Mouse (Mus musculus) right cerebral cortex, postnatal 4 days (tissue): ENCODE data around the gene Nsmce4a.
"Not testable (repeated sequence)": the region's sequence is repeated elsewhere in the genome, so short reads cannot be mapped to it uniquely, and the experiment has no call there.

Source experiments
- DNase-seq: peaks from one replicate; pipeline ENCODE4 v3.0.0-alpha.2; 2022

Nsmce4a gene

GRCm38 (mm10) chr7:130572821-130573220 lies at the start of gene Nsmce4a:
Gene Nsmce4a (minus strand): TSS chr7:130573118.
- no peak for DNase-seq

DNA sequence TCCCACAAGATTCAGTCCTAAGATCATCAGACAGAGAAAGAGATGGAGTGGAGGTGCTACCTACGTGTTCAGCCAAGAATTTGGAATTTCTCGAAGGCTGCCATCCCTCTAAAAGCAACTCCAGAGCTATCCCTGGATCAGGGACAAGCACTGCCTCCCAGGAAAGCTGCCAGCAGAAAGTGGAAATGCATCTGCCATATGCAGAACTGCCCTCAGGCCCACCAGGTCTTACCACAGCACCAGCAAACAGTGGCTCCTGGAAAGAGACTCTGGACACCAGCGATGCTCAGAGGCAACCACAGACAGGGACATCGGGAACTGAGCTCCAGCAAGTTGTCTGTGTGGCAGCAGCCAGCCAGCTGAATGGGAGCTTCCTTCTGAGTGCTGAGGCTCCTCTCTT lies 49.4 kb upstream of the Nsmce4a start:
- DNase-seq = no peak

DNA sequence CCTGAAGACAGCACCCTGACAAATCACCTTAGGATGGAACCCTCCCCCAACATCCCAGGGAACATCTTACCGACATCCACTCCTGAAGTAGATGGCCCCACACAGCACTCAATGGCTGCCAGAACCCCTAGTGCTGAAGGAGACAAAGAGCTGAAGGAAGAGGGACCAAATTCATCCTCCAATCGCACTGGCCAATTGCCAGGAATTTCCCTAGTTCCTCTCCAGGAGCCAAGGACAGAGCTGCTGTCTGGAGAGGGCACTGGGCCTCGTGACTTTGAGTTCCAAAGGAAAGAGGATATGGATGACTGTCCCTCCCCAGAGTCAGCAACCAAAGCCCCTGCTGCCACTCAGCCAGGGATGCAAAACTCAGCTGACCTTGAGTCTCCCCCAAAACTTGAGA lies 49.0 kb upstream of the Nsmce4a start:
- no peak for DNase-seq

DNA sequence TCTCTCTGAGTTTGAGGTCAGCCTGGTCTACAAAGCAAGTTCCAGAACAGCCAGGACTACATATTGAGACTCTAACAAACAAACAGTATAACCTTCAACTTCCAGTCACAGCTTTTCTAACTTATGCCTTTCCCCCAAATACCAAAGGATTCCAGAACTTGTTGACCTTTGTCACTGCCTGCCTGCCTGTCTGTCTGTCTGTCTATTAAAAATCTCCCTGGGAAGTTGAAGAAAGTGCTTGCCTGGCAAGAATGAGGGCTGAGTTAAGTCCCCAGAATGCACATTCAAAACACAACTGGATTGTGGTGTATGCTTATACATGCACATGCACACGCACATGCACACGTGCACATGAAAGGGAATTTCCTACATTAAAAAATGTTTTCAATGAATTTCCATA lies 48.1 kb upstream of the Nsmce4a start:
- no peak for DNase-seq

- DNase-seq = no peak
Observed at GRCm38 (mm10) chr7:130617591-130617990, 44.7 kb upstream of the Nsmce4a start.

- DNase-seq = no peak
Observed at GRCm38 (mm10) chr7:130613973-130614372, 41.1 kb upstream of the Nsmce4a start.

GRCm38 (mm10) chr7:130606958-130607357 lies 34.0 kb upstream of the Nsmce4a start:
- DNase-seq = no peak

DNA sequence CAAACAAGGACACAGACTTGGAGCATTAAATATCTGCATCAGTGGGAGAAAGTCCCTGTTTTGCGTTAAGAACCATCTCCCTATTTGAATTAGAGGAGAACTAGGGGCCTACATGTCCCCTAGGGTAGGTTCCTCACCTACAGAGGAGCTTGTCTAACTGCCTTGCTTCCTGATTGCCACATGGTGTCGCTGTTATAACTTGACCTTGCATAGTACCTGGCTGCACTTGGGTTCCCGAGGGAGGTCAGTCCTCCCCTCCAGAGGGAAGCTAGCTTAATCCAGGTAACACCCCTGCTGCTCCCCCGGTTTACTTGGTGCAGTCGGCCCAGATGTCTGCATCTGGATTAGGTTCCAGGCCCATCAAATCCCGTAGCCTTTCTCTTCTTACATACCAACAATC lies 32.2 kb upstream of the Nsmce4a start:
- DNase-seq = no peak

GRCm38 (mm10) chr7:130604390-130604789 lies 31.5 kb upstream of the Nsmce4a start:
- DNase-seq = no peak

- no peak for DNase-seq
Observed at GRCm38 (mm10) chr7:130603556-130603955, 30.6 kb upstream of the Nsmce4a start.

GRCm38 (mm10) chr7:130602804-130603203 lies 29.9 kb upstream of the Nsmce4a start:
- DNase-seq = no peak

GRCm38 (mm10) chr7:130600546-130600945 lies 27.6 kb upstream of the Nsmce4a start:
- no peak for DNase-seq

- DNase-seq = no peak
Observed at GRCm38 (mm10) chr7:130600074-130600473, 27.2 kb upstream of the Nsmce4a start.

- no peak for DNase-seq
Observed at GRCm38 (mm10) chr7:130597546-130597945, 24.6 kb upstream of the Nsmce4a start.

DNA sequence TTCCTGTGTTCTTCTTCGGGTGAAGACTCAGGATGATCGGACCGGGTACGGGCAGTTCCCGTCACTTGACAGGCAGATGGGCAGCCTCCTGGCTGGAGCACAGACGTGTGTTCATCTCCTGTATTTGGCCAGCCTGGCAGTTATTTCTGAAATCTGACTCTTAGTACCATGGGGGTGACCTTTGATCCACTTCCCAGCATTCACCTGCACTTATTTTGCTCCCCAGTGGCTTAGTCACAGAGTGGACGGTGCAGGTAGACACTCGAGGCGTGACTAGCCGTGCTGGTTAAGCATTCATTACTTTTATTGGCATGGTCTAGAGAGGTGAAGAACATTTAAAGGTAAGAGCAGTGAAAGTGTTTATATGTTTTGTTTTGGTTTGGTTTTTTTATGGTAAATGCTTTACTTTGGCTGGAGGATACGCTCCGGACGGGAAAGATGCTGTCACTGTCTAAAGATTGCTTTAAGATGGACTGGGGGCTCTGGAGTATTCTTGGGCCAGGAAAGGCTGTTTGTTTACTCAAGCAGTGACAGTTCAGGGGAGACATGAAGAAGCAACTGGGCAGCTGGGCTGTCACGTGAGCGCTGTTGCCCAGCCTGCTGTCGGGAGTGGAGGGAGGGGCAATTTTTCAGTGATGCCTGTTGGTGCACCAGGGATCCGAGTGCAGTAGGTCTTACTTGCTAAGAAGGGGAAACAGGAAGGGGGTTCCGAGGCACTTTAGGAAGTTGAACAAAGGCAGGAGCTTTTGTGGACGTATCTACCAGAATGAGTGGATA lies 23.3 kb upstream of the Nsmce4a start:
- DNase-seq = not testable (repeated sequence)

DNA sequence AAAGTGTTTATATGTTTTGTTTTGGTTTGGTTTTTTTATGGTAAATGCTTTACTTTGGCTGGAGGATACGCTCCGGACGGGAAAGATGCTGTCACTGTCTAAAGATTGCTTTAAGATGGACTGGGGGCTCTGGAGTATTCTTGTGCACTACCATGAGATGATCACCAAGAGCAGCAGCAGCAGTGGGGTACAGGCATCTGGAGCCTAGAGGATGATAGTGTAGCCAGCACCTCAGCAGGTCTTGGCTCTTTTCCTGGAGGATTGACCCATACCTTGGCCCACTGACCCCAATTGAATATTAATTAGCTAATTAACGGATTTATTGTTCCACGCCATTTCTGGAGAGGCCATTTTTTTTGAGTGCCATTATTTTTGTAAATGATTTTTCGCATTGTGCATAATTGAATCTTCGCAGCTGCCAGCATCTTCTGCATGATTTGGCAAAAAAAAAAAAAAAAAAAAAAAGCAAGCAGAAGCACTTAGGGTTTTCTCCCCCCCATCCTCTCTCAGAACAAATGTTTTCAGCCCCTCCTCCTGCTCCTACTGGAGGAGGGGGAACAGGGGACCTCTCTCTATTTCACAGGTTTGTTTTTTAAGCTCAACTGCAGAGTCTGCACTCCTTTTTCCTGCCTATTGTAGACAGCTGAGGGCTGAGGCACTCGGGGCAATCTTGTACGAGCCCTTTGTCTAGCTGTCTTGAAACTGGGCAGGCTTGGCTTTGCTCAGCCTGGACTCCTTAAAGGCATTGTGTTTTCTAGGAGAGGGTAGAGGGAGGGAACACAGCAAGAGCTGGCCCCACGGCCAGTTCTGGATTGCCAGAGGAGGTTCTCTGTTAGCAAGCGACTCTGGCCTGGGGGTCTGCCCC lies 20.7 kb upstream of the Nsmce4a start:
- DNase-seq = not testable (repeated sequence)

- DNase-seq = not testable (repeated sequence)
Observed at GRCm38 (mm10) chr7:130592975-130593374, 20.1 kb upstream of the Nsmce4a start.

GRCm38 (mm10) chr7:130590845-130591437 lies 18.0 kb upstream of the Nsmce4a start:
- DNase-seq = no peak

GRCm38 (mm10) chr7:130590081-130590828 lies 17.3 kb upstream of the Nsmce4a start:
- DNase-seq = no peak

- DNase-seq = no peak
Observed at GRCm38 (mm10) chr7:130586521-130587072, 13.7 kb upstream of the Nsmce4a start.

DNA sequence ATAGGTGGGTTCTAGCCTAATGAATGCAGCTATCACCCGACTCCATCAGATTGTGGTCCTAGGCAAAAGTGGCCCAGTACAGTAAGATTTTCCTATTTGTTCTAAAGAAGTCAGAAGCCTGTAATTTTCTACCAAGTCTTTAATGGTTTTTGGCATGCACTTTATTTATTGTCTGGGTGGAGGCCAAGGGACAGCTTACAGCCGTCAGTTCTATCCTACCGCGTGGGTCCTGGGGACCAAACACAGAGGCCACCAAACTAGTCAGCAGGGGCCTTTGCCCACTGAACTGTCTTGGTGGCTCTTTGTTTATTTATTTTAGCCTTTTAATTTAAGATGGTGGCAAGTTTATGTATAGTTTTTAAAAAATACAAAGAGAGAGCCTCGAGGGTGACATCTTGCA lies 5.7 kb upstream of the Nsmce4a start:
- no peak for DNase-seq

DNA sequence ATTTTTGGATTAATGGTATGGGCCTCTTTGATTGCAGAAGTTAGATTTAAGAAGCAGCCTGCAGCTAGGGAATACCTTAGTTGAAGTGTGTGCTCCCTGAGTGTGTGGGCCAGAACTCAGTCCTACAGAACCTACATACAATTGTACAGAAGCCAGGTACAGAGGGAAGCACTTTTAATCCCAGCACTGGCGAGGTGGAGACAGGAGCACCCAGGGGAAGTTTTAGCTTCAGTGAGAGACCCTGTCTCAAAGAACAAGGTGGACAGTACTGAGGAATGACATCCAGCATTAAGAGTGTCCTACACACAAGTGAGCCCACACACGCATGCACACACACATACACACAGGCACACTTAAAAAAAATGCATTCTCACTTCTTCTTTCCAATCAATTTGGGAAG lies 5.1 kb upstream of the Nsmce4a start:
- no peak for DNase-seq
